Mouse (Mus musculus): ENCODE measurements at regions not wholly inside any gene's neighbourhood (a gene's known extent, or its start where the extent isn't known, plus 50 kb on each side); places are given as distances from the start of the nearest gene placed in this dataset.

DNA sequence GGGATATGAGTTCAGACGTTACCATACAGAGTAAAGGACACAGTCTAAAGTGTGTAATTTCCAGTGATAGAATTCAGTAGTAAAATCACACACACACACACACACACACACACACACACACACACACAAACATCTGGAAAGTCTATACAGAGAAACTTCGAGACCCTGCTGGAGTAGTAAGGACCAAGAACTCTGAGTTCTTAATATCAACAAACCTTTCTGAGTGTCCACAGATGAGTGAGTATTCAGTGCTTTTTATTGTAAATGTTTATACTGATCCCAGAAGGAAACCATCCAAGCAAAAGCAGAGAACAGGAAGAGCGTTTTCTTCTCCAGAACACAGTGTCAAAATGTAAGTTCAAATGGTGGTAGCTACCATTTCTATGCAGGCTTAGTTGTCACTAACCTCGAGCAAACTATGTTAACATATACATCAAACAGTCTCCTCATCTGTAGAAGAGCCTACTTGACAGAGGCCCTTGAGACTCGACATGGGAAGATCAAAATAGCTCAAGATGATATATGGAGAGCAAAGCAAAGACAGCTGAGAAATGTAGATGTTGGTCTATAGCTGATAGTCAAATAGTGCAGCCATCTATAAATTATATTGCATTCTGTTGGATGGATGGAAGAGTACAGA lies 248.0 kb upstream of the Noct start:
- H3K9me3 ChIP-seq (ENCODE audit: low read depth, low read length): no peaks in the 10 kb centered on the region
- 25% methylated on average over 5 of the region's 5 CpGs for WGBS
- no peak overlapping the region for H3K27ac ChIP-seq (ENCODE audit: low read depth)
- peak; percentile 60; the same call in 1 of the 2 replicates for ATAC-seq (ENCODE audit: insufficient read depth)
- no peak overlapping the region for H3K4me2 ChIP-seq
- H3K27me3 ChIP-seq (ENCODE audit: insufficient read depth, low read length): no peaks in the 10 kb centered on the region
- peak; percentile 46 for DNase-seq
- no peak for TF ChIP-seq CTCF (IDR thresholded peaks at IDR 0.05; ENCODE audit: low read depth)
- H3K4me3 ChIP-seq (ENCODE audit: low read depth, low read length): no peak overlapping the region
- 0 out of 2 replicates have a peak, but pooled peaks cover 6% of the 10 kb centered on the region for H3K4me1 ChIP-seq (ENCODE audit: insufficient read depth)
- H3K36me3 ChIP-seq (ENCODE audit: insufficient read depth): no peaks in the 10 kb centered on the region
- H3K9ac ChIP-seq: no peak overlapping the region

- no peak for TF ChIP-seq CTCF (IDR thresholded peaks at IDR 0.05; ENCODE audit: low read depth)
- 0 out of 2 replicates have a peak, but pooled peaks cover 6% of the 10 kb centered on the region for H3K4me1 ChIP-seq (ENCODE audit: insufficient read depth)
- no peak overlapping the region for H3K4me2 ChIP-seq
- no peaks in the 10 kb centered on the region for H3K9me3 ChIP-seq (ENCODE audit: low read depth, low read length)
- no peak overlapping the region for H3K4me3 ChIP-seq (ENCODE audit: low read depth, low read length)
- no peaks in the 10 kb centered on the region for H3K27me3 ChIP-seq (ENCODE audit: insufficient read depth, low read length)
- DNase-seq: peak; percentile 64
- no peak overlapping the region for H3K27ac ChIP-seq (ENCODE audit: low read depth)
- H3K9ac ChIP-seq: no peak overlapping the region
- 45% methylated on average over 6 of the region's 6 CpGs for WGBS
- no peaks in the 10 kb centered on the region for H3K36me3 ChIP-seq (ENCODE audit: insufficient read depth)
- ATAC-seq (ENCODE audit: insufficient read depth): no peak
Measured at GRCm38 (mm10) chr3:50976818-50977217, 247.4 kb upstream of the Noct start.

- DNase-seq: peak; percentile 32
- Histone ChIP-seq H3K4me3 (ENCODE audit: low read depth, low read length) (no peak overlapping the region), H3K4me1 (ENCODE audit: insufficient read depth) (0 out of 2 replicates have a peak, but pooled peaks cover 6% of the 10 kb centered on the region), H3K9ac (no peak overlapping the region), H3K36me3 (ENCODE audit: insufficient read depth) (no peaks in the 10 kb centered on the region), H3K9me3 (ENCODE audit: low read depth, low read length) (no peaks in the 10 kb centered on the region), H3K27me3 (ENCODE audit: insufficient read depth, low read length) (no peaks in the 10 kb centered on the region), H3K27ac (ENCODE audit: low read depth) (no peak overlapping the region), H3K4me2 (no peak overlapping the region)
- no peak for TF ChIP-seq CTCF (IDR thresholded peaks at IDR 0.05; ENCODE audit: low read depth)
- ATAC-seq (ENCODE audit: insufficient read depth): no peak
- 66% methylated on average over 5 of the region's 5 CpGs for WGBS
Measured at GRCm38 (mm10) chr3:50978636-50979035, 245.6 kb upstream of the Noct start.

- Histone ChIP-seq H3K27me3 (ENCODE audit: insufficient read depth, low read length) (no peaks in the 10 kb centered on the region), H3K4me2 (no peak overlapping the region), H3K4me3 (ENCODE audit: low read depth, low read length) (no peak overlapping the region), H3K4me1 (ENCODE audit: insufficient read depth) (0 out of 2 replicates have a peak, but pooled peaks cover 6% of the 10 kb centered on the region), H3K36me3 (ENCODE audit: insufficient read depth) (no peaks in the 10 kb centered on the region), H3K27ac (ENCODE audit: low read depth) (no peak overlapping the region), H3K9ac (no peak overlapping the region), H3K9me3 (ENCODE audit: low read depth, low read length) (no peaks in the 10 kb centered on the region)
- 78% methylated on average over 3 of the region's 3 CpGs for WGBS
- DNase-seq (no peak), ATAC-seq (ENCODE audit: insufficient read depth) (no peak)
- TF ChIP-seq CTCF (IDR thresholded peaks at IDR 0.05; ENCODE audit: low read depth): peak; percentile 30; the same call in 1 of the 2 replicates
Measured at GRCm38 (mm10) chr3:50979592-50979991, 244.7 kb upstream of the Noct start.

DNA sequence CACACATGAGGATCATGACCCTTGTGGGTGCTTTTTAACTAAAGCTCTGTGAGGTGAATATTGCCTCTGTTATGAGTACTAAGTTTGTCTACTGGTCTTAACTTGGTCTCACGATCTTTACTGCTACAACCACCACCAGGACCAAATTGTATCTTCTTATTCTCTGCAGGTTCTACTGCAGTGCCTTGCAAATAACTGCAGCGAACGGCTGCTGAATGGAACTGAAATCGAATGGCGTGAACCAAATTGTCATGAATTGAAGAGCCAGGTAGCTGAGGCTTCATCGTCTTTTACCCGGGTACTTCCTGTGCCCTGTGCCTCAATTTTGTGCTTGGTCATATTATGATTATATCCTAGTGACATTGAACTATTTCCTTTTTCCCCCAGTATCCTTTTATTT lies 242.5 kb upstream of the Noct start:
- no peak overlapping the region for H3K27ac ChIP-seq (ENCODE audit: low read depth)
- WGBS: 94% methylated on average over 7 of the region's 7 CpGs
- H3K9me3 ChIP-seq (ENCODE audit: low read depth, low read length): no peaks in the 10 kb centered on the region
- no peak for TF ChIP-seq CTCF (IDR thresholded peaks at IDR 0.05; ENCODE audit: low read depth)
- no peak overlapping the region for H3K9ac ChIP-seq
- no peak overlapping the region for H3K4me3 ChIP-seq (ENCODE audit: low read depth, low read length)
- H3K4me1 ChIP-seq (ENCODE audit: insufficient read depth): 0 out of 2 replicates have a peak, but pooled peaks cover 5% of the 10 kb centered on the region
- ATAC-seq (ENCODE audit: insufficient read depth) (no peak), DNase-seq (no peak)
- no peaks in the 10 kb centered on the region for H3K36me3 ChIP-seq (ENCODE audit: insufficient read depth)
- no peak overlapping the region for H3K4me2 ChIP-seq
- no peaks in the 10 kb centered on the region for H3K27me3 ChIP-seq (ENCODE audit: insufficient read depth, low read length)

GRCm38 (mm10) chr3:50982649-50983048 lies 241.6 kb upstream of the Noct start:
- H3K27ac ChIP-seq (ENCODE audit: low read depth): no peak overlapping the region
- no peaks in the 10 kb centered on the region for H3K27me3 ChIP-seq (ENCODE audit: insufficient read depth, low read length)
- H3K4me1 ChIP-seq (ENCODE audit: insufficient read depth): no peaks in the 10 kb centered on the region
- no peak overlapping the region for H3K9ac ChIP-seq
- H3K4me2 ChIP-seq: peak overlapping the region; percentile 13; the same call in 1 of the 2 replicates
- DNase-seq (peak; percentile 33), ATAC-seq (ENCODE audit: insufficient read depth) (no peak)
- no peak for TF ChIP-seq CTCF (IDR thresholded peaks at IDR 0.05; ENCODE audit: low read depth)
- no peak overlapping the region for H3K4me3 ChIP-seq (ENCODE audit: low read depth, low read length)
- H3K9me3 ChIP-seq (ENCODE audit: low read depth, low read length): no peaks in the 10 kb centered on the region
- 22% methylated on average over 9 of the region's 9 CpGs for WGBS
- no peaks in the 10 kb centered on the region for H3K36me3 ChIP-seq (ENCODE audit: insufficient read depth)

DNA sequence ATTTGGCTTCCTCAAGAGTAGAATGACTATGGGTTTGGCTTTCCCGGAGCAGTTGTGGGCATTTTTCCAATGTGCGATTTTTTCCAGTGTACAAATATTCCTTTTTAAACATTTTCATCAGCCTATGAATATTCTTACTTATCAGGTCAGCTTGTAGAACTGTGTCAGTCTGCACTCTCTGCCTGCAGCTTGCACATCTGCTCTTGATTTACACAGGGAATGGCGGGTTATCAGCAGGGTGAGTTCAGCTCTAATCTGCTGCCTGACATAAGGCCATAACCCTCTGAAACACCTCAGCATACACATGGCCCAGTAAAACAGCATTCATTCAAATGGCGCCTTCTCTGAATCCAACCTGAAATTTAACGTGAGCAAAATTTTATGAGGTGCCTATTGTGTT lies 241.1 kb upstream of the Noct start:
- Histone ChIP-seq H3K27ac (ENCODE audit: low read depth) (peak overlapping the region; percentile 48; the same call in 1 of the 2 replicates), H3K27me3 (ENCODE audit: insufficient read depth, low read length) (no peaks in the 10 kb centered on the region), H3K9ac (no peak overlapping the region), H3K36me3 (ENCODE audit: insufficient read depth) (no peaks in the 10 kb centered on the region), H3K4me2 (peak overlapping the region; percentile 13; the same call in 1 of the 2 replicates), H3K4me1 (ENCODE audit: insufficient read depth) (no peaks in the 10 kb centered on the region), H3K4me3 (ENCODE audit: low read depth, low read length) (no peak overlapping the region), H3K9me3 (ENCODE audit: low read depth, low read length) (no peaks in the 10 kb centered on the region)
- ATAC-seq (ENCODE audit: insufficient read depth) (peak; percentile 70), DNase-seq (peak; percentile 86)
- no peak for TF ChIP-seq CTCF (IDR thresholded peaks at IDR 0.05; ENCODE audit: low read depth)
- 28% methylated on average over 5 of the region's 5 CpGs for WGBS
